Mouse (Mus musculus) brain, embryonic 18.5 days (tissue): ENCODE results near the gene Ell.
A peak's percentile ranks its signal among the peaks of the same experiment; 100 is the strongest.
"Not testable (repeated sequence)": the region's sequence is repeated elsewhere in the genome, so short reads cannot be mapped to it uniquely, and the experiment has no call there.

Experiments used
- DNase-seq: peaks from one replicate; pipeline ENCODE4 v3.0.0-alpha.2; 2012; ENCODE audit warnings: low read depth, low spot score

The Ell gene

DNA sequence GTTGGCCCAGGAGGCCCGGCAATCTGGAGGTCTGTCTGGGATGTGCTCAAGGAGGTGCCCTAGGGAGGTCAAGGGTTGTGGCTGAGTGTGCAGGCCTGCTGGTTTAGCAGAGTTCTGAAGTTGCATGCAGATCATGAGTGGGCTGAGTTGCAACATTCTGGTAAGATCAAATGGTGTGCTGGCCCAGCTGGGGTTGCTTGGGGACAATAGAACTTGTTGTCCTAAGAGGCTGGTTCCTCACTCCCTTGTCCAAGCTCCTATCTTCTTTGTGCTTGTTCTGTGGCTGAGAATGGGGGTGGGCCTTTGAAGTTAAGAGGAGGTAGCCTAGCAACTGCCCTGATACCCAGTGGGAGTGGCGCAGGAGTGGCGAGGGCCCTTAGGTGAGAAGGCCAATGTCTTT, 23.5 kb downstream of the Ell start:
- DNase-seq: no peak

DNA sequence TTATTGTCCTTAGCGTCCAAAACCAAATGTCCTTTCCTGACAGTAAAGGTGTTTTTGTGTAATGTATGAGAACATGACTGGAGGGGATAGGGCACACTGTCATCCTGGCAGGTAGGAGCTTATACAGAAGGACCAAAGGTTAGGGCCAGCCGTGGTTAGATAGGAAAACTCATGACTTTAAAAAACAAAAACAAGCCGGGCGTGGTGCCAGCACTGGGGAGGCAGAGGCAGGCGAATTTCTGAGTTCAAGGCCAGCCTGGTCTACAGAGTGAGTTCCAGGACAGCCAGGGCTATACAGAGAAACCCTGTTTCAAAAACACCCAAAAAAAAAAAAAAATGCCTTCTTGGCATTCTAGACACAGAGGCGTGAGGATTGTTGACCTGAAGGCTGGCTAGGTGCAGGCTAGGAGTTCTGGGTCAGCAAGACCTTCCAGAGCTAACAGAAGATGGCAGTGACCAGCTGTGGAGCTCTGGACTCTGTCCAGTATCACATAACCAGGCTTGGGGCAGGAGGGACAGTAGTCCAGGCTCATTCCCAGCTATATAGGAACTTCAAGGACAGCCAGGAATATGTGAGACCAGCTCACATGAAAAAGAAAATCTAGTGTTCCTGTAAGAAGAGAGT, 24.6 kb downstream of the Ell start:
- no peak for DNase-seq

DNA sequence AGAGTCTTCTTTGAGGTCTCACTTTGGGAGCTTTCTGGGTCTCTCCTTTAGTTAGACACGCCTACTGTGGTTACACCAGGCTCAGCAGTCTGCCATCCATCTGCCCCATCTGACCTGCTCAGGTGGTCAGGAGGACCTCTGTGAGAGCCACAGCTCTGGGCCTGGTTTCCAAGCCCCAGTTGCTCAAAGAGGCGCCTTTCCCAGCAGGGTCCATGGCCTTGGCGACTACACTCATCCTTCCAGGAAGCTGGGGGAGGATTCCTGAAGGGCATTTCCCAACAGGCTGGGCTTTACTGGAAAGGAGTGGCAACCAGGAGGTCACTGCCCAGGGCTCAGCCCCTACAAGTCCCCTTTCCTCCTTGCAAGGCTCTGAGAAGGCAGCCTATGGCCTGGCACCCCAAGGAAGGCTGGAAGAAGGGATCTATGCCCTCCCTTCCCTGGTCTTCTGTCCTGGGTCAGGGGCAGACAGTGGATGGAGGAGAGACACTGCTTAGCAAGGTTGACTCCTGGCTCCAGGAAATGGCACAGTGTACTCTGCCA, 25.5 kb downstream of the Ell start:
- no peak for DNase-seq

DNA sequence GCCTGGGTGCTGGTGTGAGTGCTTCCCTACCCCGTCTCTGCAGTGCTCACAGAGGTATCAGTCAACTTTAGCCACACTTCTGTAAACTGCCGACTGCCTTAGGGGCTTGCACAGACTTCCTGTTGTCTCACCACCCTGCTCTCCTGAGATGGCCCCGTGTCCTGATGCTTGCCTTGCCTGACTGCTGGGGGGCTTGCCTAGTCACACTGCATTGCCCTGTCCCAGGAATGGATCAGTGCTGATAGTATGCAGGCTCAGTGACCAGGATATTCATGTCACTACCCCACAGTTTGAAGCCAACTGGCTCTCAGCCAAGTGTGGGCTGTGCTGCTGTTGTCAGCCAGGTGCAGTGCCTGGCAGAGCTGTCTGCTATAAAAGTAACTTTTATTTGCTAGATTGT, 26.3 kb downstream of the Ell start:
- no peak for DNase-seq

- DNase-seq: no peak
Observed at GRCm38 (mm10) chr8:70570360-70570759, 31.1 kb downstream of the Ell start.

- DNase-seq: no peak
Observed at GRCm38 (mm10) chr8:70570990-70571389, 31.7 kb downstream of the Ell start.

GRCm38 (mm10) chr8:70574302-70574701, 35.0 kb downstream of the Ell start:
- DNase-seq: no peak

DNA sequence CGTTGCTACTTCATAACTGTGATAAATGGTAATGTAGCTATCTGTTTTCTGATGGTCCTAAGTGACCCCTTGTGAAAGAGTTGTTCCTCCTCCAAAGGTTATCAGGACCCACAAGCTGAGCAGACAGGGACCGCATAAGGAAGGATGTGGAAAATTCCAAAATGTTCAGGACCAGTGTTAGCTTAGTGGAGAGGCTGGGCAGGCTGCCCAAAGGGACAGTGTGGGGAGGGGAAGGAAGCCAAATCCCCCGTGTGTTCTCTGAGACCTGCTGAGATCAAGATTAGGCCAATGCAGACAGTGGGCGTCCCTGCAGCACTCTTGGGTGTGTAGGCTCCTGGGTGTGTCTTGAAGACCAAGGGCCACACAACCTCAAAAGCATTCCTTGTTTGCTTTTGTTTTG, 35.7 kb downstream of the Ell start:
- DNase-seq: no peak

DNA sequence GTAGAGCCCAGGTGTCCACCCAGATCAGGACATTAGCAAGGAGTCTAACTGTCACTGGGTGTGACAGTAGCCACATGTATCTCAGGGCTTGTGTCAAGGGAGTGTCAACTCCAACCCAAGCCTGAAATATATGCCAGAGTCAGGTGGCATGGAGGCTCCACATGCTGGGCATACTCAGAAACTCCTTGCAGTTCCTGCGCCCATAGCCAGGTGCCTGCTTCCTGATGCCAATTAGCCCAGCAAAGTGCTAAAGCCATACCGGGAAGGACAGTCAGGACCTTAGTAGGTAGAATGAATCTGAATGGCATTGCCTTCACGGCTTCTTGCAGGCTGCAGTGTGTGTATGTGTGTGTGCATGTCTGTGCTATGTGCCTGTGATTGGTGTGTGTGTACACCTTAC, 38.0 kb downstream of the Ell start:
- DNase-seq: no peak

GRCm38 (mm10) chr8:70583476-70584387, 44.5 kb downstream of the Ell start:
- no peak for DNase-seq

DNA sequence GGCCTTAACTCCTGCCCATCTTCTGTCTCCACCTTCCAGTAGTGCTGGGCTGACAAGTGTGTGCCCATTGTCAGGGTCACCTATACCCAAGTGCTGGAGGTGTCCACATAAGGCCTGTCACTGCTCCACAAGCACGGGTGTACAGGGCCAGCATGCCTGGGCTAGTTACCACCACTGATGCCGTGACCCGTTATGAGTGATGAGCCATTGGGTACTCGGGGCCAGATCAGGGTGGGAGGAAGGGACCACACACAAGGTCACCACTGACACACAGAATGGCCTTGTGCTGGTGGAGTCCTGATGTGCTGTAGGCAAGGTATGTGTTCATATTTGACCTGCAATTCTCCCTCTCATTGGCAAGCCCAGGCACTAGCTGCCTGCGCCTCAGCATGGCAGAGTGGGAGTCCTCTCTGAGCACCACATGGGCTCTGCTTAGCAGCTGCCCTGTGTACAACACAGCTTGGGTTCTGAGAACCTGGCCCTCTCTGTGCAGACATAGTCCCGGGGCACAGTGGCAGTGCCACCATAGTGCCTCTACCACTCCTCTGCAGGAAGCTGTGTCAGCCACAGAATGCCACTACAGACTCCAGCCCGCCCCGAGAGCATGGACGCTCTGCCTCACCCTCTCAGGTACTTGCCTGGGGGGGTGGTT, 45.5 kb downstream of the Ell start:
- no peak for DNase-seq

DNA sequence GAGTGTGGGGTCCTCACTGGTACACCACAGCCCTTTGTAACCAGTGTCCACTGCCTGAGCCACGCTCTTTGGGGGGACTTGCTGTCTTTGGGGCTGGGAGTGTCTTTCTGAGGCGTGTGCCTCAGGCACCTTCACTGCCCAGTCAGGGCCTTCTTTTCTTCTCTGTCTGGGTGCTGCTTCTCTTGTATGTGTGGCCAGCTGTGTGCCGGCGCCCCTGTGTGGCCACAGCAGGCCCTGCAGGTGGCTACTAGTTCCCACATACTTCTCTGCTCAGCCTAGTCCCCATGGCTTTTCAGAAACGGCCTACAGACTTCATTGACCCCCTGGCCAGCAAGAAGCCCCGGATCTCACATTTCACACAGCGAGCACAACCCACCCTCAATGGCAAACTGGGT, 46.0 kb downstream of the Ell start:
- no peak for DNase-seq

- not testable (repeated sequence) for DNase-seq
Observed at GRCm38 (mm10) chr8:70587955-70588354, 48.7 kb downstream of the Ell start.

DNA sequence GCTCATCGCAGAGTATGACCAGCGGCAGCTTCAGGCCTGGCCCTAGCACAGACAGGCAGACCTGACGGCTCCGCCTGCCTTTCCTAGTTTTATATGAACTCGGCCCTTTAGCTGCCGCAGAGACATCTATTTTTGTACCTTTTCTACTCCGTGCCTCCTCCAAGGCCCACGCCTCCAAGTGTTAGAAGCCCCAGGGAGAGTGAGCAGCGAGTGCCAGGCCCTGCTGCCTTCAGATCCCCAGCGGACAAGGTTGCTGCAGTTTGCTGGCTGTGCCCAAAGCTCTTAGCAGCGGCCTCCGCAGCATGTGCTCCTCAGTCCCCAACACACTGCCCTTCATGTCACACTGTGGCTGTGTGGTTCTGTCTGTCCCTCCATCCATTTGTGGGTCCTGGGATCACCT, 52.3 kb downstream of the Ell start:
- no peak for DNase-seq

- no peak for DNase-seq
Observed at GRCm38 (mm10) chr8:70593173-70593572, 53.9 kb downstream of the Ell start.

DNA sequence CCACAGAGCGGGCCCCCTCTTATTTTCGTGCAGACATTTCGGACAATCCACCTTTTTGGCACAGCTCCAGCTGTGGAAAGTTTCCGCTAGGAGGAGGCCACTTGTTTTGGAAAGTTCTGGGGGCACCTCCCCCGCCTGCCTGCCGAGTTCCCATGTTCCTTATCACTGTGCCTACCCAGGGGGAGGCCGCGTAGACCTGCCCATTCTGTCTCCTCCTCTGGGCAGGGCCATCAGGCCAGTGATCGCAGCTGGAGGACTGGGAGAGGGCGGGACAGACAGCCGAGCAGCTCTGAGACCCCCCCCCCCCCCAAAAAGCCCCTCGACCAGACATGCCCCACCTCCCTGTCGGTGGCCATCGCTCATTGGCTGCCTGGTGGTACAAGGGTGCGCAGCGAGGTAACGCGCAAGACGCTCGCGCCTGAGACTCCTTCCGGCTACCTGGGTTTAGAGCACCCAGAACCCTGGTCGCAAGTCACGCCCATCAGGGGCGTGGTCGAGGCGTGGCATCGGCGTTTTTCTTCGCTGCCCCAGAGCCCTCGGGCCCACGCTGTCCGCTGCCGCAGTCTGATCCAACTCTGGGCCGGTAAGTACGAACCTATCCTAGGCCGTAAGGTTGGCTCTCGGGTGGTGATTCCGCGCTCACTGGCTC, 54.8 kb downstream of the Ell start, which contains the start of gene Isyna1:
Isyna1 (plus strand) TSS at position 413 of the 649 bp plus-strand sequence.
- peak; percentile 71 for DNase-seq

GRCm38 (mm10) chr8:70594621-70595564, 55.6 kb downstream of the Ell start:
- DNase-seq: no peak

- no peak for DNase-seq
Observed at GRCm38 (mm10) chr8:70595811-70596210, 56.6 kb downstream of the Ell start.

DNA sequence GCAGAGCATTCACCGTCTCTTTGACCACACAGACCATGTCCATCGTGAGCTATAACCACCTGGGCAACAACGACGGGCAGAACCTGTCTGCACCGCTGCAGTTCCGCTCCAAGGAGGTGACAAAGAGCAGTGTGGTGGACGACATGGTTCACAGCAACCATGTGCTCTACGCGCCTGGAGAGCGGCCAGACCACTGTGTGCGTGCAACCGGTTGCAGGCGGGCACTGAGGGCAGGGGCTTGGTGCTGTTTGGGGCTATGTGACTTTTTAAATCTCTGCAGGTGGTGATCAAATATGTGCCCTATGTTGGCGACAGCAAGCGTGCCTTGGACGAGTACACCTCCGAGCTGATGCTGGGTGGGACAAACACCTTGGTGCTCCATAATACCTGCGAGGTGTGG, 57.0 kb downstream of the Ell start:
- DNase-seq: no peak

GRCm38 (mm10) chr8:70596775-70597416, 57.6 kb downstream of the Ell start:
- no peak for DNase-seq
